Mouse (Mus musculus): ENCODE measurements around the gene Lpar2.

DNA sequence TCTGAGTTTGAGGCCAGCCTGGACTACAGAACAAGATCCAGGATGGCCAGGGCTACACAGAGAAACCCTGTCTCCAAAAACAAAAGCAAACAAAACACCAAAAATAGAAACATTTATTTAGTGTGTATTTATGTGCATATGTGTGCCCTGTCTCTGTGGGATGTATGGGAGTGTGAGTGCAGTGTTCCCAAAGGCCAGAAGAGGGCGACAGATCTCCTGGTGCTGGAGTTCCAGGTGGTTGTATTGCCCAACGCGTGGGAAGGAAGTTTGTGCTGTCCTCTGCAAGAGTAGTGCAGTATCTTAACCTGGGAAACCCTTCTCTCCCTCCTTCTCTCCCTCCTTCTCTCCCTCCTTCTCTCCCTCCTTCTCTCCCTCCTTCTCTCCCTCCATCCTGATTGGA, 27.7 kb downstream of the Lpar2 start:
- peak; percentile 47; the same call in 1 of the 2 replicates for TF ChIP-seq CTCF (IDR thresholded peaks at IDR 0.05; ENCODE audit: borderline replicate concordance, extremely low read depth, insufficient read depth, insufficient read length)
- TF ChIP-seq POLR2A (IDR thresholded peaks at IDR 0.05; ENCODE audit: borderline replicate concordance, extremely low read depth, insufficient read depth, insufficient read length, poor library complexity, severe bottlenecking) = no peak
